Mouse (Mus musculus): ENCODE data around the gene Tial1. TPM values are rescaled to one million over a fixed set of nuclear protein-coding genes. Genes with fewer than 3 reads are reported as not detected.

Gene Tial1
- polyA plus RNA-seq (2015; fragmentation: Nextera tagmentation; extraction: Ambion mirVana), result 14.8 and 17.2 TPM in 2 replicates

DNA sequence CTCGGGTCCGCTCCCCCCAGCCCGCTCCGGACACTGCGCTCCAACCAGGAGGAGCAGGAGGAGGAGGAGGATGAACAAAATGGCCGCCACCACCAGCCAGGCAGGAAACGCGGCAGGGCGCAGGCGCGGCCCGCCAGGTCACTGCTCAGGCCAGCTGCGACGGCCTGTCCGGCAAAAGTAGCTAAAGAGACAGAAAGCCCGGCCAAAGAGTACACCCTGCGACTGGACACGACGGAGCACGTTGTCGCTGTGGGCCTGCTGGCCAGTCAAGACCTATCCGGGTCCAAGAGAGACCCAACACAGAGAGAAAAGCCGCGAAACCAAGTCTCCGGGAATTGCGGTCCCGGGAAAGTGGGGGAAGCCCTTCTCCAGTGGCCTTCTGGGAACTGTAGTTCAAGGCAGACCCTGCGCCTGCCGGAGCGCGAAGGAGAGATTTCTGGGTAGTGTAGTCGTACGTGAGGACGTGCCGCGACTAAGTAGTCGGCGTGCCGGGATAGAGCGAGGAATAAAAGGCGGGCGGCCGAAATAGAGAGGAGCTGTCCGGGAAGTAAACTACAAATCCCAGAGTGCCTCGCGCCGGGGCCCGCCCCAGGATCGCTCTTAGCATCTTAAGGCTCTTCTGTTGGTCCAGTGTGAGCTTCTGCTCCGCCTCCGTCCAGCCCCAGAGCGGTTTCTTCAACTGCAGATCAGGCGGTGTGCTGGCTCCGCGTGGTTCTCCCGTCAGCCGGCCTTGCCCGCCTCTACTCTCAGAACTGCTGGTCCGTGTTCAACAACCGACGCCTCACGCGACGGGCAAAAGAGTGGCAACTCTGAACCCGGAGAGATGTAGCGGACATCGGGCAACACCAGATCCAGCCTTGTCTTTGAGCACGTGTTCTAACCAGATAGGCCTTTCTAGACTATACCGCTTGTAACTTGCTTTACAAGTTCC, at the start of gene Tial1:
TSS of gene Tial1 (minus strand) at position 433 of the 931 bp plus-strand sequence.

DNA sequence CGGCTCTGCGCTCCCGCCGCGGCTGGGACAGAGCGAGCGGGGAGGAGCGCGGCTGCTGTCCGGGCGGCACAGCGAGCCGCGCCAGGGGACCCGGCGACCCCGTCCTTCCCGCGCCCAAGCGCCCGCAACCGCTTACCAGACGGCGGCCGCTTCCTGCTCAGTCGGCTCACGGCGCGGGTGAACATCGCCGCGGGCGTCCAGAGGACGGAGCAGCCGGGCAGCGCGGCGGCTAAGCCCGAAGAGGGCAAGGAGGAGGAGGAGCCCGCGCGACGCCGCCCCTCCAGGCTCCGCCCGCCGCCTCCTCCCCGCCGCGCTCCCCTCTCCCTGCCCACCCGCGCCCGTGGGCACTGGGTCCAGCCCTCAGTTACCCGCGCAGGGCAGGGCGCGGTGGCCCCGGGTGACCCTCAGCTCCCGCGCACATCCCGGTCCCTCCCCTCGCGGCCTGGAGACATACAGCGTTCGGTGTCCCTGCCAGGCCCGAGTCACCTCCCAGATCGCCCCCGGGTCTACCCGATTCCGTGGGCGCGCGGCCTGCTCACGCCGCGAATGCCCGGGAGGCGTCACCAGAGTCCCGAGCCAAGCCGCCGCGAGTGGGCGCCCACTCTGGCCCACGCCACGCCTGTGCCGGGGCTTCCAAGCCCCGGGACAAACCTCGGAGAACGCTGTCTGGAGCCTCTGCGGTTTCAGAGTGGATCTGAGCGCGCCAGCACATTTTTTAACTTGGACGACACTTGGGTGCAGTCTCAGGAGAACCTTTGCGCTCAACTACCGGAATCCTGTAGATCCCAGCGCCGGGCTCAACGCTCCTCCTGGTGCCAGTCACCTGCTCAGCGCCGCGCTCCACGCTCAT, 43.4 kb downstream of the Tial1 start, which contains the start of gene Rgs10:
TSS of gene Rgs10 (minus strand) at position 829 of the 850 bp plus-strand sequence.

Small RNA genes lying within 50 kb of the gene (microRNA-seq; reads per million reads assigned to microRNA genes)
- not detected for gene Gm24365 (ENCODE audit: borderline replicate concordance, insufficient number of aligned reads)

Other genes with a start within 250 kb of the Tial1 start
- gene Armc5, start 224.4 kb downstream of the Tial1 start, polyA plus RNA-seq (2015; fragmentation: Nextera tagmentation; extraction: Ambion mirVana), result 10.9 and 15.4 TPM in 2 replicates
- gene 9130023H24Rik, start 223.7 kb downstream of the Tial1 start, polyA plus RNA-seq (2015; fragmentation: Nextera tagmentation; extraction: Ambion mirVana), result 3.9 and 4.2 TPM in 2 replicates
- 37.9 and 53.6 TPM in 2 replicates for gene Tgfb1i1, start 214.9 kb downstream of the Tial1 start, polyA plus RNA-seq (2015; fragmentation: Nextera tagmentation; extraction: Ambion mirVana)
- gene Slc5a2, start 196.1 kb downstream of the Tial1 start, polyA plus RNA-seq (2015; fragmentation: Nextera tagmentation; extraction: Ambion mirVana), result 0.18 and 0.27 TPM in 2 replicates
- gene BC017158, start 163.5 kb downstream of the Tial1 start, polyA plus RNA-seq (2015; fragmentation: Nextera tagmentation; extraction: Ambion mirVana), result 16.8 and 21.2 TPM in 2 replicates
- 17.8 and 35.8 TPM in 2 replicates for gene Rgs10, start 43.0 kb downstream of the Tial1 start, polyA plus RNA-seq (2015; fragmentation: Nextera tagmentation; extraction: Ambion mirVana)
- gene Bag3, start 61.9 kb upstream of the Tial1 start, polyA plus RNA-seq (2015; fragmentation: Nextera tagmentation; extraction: Ambion mirVana), result 19.4 and 27.2 TPM in 2 replicates
- gene Inpp5f, start 149.6 kb upstream of the Tial1 start, polyA plus RNA-seq (2015; fragmentation: Nextera tagmentation; extraction: Ambion mirVana), result 24.6 and 48.9 TPM in 2 replicates